Mouse (Mus musculus): ENCODE data around the gene Atg4b.

The Atg4b gene

DNA sequence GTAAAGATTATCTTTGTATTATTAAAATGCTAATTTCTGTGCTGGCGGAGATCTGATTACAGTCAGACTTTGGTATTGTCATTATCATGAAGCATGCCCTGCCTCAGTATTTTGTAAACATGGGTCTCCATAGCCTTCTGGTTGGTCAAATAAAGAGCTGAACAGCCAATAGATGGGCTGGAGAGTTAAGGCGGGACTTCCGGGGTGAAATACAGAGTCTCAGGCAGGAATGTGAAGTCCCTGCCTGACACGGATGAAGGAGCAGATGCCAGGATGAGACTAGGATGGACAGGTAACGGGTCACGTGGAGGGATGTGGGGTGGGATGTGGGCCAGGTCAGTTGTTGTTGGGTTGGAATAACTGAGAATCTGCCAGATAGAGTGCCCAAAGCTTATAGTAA, at the start of gene Atg4b:
Atg4b (plus strand) TSS at position 211 of the 400 bp plus-strand sequence.
- CTCF ChIA-PET: no interaction called here

DNA sequence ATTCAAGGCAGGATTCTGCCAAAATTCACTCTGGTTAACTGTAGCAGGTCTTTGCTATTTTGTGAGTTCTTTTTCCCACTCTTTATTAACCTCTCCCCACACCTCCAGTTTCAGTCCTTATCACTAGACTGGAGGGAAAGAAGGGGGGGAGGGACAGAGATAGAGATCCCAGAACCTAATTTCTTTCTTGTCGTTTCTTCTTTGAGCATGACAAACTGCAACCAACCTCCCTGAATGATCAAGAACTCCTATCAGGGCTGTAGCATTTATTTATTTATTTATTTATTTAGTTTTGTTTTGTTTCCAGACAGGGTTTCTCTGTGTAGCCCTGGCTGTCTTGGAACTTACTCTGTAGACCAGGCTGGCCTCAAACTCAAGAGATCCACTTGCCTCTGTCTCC, 49.2 kb upstream of the Atg4b start:
- CTCF ChIA-PET: no interaction called here

DNA sequence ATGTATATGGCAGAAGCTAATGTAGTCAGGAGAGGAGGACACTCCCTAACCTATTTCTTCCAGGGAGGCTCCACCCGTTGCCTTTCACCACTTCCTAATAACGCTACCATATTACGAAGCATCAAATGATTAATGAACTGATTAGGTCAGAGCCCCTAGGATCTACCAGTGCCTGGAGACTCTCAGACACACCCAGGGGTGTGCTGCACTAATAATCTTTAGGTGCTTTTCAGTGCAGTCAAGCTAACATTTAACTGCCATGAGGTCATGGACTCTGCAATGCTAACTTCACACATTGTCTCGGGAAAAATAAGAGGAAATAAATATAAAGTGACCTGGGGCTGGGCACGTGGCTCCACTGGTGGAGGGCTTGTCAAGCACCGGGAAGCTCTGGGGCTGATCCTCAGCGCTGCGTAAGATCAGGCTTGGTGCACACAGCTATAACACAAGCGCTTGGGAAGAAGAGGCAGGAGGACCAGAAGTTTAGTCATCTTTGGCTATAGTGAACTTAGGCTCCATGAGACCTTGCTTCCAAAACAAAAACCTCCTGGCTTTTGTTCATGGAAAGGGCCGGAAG, 47.7 kb upstream of the Atg4b start:
- CTCF ChIA-PET: no interaction called here

DNA sequence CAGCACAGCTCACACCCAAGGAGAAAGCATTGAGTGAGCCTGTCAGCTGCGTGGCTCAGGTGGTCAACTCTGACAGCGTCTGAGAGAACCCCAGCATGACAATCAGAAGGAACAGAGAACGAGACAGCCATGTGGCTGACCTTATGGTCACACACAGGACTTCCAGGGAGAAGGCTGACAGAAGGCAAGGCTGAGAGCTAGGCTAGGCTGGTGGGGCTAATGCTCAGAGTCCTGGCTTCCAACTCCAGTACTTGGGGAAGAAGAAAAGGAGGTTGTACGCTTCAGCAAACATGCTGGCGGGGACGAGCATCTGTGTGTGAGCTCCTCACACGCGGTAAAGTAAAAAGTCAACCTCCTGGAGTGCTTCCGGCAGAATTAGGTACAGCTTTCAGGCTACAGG, 47.0 kb upstream of the Atg4b start:
- CTCF ChIA-PET: no interaction called here

DNA sequence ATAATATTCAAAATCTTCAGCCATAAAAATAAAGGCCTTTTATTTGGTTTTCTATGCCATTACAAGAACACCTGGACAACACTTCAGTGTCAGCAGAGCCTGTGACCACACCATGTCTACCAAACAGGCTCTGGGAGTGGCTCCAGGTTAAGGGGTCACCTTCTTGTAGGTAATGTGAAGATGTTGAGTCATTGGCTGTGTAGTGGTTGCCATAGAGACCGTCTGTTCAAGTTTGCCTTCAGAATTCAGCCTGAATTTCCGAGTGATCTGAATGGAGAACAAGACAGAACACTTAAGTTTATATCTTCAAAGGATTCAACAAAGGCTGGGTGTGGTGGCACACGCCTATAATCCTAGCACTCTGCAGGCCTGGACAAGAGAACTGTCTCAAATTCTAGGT, 45.9 kb upstream of the Atg4b start:
- CTCF ChIA-PET: no interaction called here

DNA sequence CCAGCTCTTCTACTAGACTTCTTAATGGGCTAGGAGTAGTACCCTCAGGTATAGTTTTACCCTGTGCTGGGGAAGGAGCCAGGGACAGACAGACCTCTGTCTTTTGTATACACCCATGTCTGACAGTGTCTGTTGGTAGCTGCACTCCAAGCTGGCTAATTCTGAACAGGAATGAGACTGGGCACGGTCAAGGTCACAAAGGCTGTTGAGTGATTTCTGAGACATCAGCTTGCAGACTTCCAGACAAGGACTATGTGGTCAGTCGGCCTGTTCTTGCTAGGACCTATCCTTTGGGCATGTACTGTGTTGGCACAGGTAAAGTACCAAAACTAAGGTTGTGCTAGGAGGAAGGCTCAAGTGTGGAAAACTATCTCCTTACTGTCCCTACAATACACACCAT, 35.1 kb upstream of the Atg4b start:
- CTCF ChIA-PET: no interaction called here

DNA sequence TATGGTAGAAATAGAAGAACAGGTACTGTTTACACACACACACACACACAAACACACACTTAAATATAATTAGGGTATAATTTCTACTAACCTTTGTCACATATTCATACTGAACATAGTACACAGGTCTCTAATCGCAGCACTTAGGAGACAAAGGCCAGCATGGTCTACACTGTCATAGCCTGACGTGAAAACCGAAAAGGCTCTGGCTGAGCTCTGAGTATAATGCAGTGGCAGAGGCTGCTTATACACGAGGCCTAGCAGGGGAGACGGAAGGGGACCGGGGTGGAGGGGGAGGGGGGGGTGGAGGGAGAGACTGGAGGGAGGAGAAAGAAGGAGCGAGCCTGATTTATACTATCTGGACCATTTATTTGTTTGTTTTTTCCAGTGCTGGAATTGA, 29.7 kb upstream of the Atg4b start:
- CTCF ChIA-PET: no interaction called here

DNA sequence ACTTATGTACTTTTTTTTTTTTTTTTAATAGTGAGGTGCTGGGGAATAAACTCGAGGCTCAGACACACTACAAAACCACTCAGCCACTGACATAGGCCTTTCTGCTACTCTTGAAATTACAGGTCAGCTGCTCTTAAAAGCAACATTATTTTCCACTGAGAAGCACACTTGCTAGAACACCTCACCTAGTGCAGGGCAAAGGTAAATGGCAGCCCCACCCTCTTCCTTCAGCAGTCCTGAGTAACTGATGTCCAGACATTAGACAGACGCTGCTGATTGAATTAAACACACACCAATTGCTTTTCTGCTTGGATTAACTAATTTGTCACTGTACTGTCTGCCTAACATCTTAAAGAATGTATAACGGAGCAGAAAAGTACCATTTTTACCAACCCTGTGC, 26.7 kb upstream of the Atg4b start:
- CTCF ChIA-PET: no interaction called here

DNA sequence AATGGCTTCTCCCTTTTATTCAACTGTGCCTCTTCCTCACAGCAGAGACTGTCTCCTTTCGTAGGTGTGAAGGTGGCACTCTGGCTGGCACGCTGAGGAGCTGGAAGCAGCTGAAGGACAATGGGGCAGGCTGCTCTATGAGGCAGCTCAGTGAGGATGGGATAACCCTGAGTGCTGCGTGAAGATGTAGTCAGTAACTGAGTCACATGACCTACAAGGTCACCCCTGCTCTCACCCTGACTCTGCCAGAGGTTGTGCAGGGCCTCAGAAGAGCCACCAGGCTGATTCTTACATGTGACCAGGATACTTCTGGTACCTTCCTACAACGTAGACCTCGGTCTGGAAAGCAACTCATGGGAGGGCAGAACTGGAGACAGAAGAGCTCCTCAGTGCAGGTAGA, 25.6 kb upstream of the Atg4b start:
- CTCF ChIA-PET: interaction anchor here (0.6 kb wide), 1 partner anchor 200 kb away, joined by 3 read pairs; no protein-coding TSS in a partner anchor

DNA sequence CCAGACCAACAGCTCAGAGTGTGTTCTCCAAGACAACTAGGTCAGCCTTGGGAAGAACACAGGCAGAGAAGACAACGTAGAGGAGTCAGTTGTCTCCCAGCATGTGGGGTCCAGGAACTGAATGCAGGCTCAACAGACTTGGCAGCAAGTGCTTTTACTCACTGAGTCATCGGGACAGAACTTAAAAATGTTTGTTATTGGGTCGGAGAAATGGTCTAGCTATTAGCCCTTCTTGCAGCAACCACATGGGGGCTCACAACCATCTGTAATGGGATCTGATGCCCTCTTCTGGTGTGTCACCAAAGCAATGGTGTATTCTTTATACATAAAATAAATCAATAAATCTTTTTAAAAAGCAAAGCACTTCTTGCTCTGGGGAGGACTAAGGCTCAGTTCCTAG, 25.2 kb upstream of the Atg4b start:
- CTCF ChIA-PET: interaction anchor here (0.6 kb wide), 1 partner anchor 200 kb away, joined by 3 read pairs; no protein-coding TSS in a partner anchor

DNA sequence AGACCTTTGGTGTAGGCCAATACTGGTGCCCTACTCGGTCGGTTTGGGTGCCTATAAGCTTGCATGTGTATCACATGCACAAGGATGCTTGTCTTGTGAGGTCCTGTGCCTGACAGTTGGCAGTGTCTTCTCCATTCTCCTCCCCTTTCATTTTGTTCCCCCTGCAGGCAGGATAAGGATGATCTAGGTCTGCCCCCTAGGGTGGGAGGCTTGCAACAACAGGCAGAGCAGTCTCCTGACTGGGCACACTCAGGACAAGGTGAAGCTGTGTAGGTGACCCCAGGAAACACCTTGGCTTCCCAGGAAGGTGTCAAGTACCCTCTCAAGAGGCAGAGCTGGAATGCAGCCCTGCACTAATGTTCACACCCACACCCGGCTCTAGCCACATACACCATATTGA, 24.3 kb upstream of the Atg4b start:
- CTCF ChIA-PET: no interaction called here

DNA sequence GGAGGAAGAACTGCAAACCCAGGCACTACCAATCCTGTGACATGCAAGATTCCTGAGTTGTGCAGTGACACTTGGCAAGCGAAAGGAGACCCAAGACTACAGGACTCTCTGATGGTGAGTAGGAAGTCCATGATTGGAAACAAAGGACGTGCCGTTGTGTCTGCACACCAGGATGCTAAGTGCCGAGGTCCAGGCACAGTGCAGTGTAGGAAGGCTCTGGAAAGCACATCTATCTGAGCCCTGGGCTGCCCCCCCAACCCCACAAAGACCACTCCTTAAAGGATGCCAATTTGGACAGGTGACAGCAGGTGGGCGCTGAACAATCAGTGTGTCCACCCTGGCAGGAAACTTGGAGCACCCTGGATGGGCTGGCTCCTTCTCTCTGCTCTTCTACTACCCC, 20.2 kb upstream of the Atg4b start:
- CTCF ChIA-PET: no interaction called here

DNA sequence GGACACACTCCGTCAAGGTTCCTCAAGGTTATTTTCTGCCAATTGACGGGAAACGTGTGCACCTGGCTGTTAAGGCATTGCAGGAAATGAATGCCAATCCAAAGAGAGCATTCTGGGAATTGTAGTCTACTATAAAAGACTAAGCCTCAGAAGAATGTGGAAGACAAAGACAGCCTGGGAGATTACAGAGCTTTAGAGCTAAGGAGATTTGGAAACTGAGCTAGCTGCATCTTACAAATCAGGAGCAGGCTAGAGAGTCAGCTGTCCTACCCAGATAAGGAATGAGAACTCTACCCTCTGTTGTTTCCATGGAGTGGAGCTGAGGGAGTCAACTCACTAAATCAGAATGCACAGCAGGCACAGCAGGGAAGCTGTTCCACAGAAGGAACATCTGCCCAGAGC, 19.4 kb upstream of the Atg4b start:
- CTCF ChIA-PET: no interaction called here

DNA sequence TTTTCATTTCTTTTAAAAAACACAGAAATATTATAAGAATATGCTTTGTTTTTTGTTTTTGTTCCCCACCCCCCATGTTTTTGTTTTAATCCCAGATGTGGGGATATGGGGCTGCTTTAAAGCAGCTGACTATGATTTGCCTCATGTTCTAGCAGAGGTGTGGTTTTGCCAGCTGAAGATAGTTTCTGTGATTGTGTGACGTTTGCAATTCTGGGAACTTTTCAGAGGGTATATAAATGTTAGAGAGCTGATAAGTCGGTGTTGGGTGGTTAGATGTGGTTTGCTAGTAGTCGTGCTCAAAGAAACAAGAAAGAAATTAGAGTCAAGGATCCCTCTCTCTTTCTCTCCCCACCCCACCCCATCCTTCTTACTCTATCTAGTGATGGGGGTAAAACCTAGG, 15.4 kb upstream of the Atg4b start:
- CTCF ChIA-PET: no interaction called here

DNA sequence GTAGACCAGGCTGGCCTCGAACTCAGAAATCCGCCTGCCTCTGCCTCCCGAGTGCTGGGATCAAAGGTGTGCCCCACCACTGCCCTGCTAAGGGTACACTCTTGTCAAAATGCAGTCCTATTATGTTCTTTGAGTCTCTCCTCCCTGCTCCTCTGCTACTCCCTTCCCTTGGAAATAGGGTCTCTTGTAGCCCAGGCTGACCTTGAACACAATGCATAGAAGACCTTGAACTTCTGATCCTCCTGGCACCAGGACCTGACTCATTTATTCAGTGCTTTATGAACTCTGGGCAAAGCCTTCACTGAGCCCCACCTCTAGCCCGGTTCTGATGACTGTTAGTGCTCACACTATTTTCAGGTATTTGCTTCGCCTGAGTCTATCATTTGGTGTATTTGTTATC, 13.6 kb upstream of the Atg4b start:
- CTCF ChIA-PET: no interaction called here

DNA sequence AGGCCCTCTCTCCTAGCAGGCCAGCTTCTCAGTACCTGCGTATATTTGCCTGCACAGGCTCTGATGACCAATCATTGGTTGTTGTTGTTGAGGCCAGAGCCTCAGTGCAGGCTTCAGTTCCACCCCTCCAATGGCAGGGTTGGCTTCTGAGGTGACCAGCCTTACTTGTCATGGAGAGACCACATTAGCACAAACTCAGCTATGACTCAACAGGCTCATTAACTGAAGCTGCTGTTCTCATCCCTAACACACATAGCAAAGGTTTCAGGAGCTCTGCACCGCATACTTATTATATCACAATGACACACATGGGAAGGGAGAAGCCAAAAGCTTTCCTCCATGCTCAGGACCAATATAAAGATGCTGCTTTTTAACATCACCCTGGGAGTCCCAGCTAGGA, 10.6 kb upstream of the Atg4b start:
- CTCF ChIA-PET: no interaction called here

DNA sequence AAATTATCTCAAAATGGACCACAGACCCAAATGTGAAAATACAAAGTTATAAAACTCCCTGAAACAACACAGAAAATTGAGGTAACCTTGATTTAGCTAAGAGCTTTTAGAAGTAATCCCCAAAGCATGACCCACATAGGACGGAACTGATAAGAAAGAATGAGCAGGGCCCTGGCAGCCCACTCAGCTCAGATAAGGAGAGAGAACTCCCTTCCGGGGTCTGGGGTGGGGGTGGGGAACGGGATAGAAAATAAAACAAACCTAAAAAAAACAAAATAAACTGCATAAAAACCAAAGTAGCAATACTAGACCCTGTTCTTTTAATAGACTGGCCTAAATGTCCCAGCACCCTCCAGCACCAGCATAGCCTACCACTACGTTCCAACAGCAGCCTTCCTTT, 9.3 kb upstream of the Atg4b start:
- CTCF ChIA-PET: interaction anchor here (0.6 kb wide), 2 partner anchors 75 to 1576 kb away, joined by 4 to 5 read pairs; no protein-coding TSS in a partner anchor

DNA sequence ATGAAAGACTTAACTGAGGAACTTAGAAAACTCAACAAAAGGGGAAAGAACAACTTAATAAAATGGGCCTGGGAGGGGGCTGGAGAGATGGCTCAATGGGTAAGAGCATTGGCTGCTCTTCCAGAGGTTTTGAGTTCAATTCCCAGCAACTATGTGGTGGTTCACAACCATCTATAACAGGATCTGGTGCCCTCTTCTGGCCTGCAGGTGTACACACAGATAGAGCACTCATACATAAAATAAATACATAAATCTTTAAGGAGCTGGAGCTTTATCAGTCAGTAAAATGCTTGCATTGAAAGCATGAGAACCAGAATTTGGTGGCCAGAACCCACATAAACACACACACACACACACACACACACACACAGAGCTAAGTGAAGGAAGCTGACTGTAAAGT, 8.4 kb upstream of the Atg4b start:
- CTCF ChIA-PET: no interaction called here

DNA sequence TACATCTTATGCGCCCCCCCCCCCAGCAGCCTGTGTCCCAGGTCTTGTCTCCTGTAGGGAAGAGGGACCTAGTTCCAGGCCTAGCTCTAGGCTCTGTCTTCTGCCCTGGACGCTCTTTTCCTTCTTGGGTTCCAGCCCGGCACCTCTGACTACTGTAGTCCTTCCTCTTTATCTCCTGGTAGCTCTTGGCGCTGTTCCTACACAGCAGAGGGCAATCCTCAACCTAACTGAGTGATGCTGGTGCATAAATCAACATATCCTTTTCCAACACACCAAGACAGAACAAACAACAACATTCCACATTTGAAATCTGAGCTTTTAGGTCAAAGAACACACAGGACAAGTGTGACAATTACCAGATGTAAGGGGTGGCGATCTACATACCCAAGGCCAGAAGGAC, 5.1 kb upstream of the Atg4b start:
- CTCF ChIA-PET: no interaction called here

DNA sequence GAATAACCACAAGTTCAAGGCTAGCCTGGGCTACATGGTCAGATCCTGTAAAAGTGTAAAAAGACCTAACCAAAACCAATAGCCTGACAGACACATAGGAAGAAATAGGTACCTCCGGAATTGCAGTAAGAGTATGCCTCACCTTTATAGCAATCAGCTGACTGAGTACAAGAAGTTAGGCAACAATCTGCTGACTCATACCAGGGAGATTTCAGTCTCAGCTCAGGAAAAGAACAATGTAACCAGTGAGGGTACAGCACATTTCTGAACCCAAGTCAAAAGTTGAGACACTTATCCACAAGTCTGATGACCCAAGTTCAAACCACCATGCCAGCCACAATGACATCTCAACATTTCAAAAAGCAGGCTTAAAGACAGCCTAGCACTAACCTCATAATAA, 2.8 kb upstream of the Atg4b start:
- CTCF ChIA-PET: no interaction called here

DNA sequence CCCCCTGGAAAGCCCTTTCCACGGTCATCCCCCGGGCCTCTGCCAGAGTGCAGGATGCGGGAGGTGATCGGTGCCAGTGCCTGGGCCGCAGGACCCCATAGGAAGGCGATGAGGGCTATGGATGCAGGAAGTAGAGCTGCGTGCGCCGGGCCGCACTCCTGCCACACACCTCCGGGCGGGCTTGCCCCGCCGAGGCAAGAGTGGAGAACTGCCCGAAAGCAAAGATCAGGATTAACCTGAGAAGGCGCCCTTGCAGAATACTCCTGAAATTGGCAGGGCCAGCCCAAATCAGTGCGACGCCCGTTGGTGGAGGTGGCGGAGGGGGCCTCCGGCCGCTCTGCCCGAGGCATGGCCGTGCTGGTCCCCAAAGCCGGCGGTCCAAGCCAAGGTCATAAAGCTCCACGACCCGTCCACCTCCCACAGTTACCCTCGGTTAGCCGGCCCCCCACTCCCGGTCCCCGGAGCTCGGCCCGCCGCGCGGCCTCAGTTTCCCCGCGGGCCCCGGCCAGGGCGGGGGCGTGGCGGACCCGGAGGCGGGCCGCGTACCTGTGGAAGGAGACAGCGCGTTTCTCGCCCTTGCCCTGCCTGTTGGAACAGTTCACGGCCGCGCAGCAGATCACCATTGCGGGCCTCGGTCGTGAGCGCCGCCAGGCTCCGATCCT, 2.7 kb downstream of the Atg4b start:
- CTCF ChIA-PET: interaction anchor here (1.0 kb wide), 1 partner anchor 50 kb away, joined by 4 read pairs; the partner anchor contains the start of gene Ing5

DNA sequence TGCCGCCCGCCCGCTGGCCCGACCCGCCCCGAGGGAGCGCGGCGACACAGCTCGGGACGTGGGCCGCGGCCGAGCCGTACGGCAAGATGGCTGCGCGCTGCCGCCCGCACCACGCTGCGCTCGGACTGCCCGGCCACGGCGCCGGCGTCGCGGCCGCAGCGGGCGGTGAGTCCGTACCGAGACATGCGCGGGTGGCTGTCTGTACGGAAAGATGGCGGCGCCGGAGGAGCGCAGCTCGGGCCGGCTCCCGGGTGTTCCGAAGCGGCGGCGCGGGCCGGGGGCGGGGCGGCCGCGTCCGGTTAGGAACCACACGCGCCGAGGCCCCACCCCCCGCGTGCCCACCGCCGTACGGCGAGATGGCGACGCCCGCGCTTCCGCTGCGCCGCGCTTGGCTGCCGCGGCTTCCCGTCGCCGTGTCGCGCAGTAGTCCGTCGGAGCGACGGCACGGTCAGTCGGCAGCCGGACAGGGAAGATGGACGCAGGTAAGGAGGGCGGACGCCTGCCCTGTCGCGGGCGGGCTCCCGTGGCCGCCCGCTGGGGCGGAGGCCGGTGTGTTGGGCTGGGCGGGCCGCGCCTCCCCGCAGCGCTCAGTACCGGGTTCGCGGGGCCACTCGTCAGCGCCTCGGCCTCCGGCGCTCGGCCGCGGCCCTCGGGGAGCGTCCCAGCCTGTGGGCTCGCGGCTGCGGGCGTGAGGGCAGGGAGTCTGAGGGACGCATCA, 3.4 kb downstream of the Atg4b start, which contains the start of gene Thap4:
Thap4 (minus strand) TSS at position 292 of the 718 bp plus-strand sequence.
- CTCF ChIA-PET: no interaction called here

DNA sequence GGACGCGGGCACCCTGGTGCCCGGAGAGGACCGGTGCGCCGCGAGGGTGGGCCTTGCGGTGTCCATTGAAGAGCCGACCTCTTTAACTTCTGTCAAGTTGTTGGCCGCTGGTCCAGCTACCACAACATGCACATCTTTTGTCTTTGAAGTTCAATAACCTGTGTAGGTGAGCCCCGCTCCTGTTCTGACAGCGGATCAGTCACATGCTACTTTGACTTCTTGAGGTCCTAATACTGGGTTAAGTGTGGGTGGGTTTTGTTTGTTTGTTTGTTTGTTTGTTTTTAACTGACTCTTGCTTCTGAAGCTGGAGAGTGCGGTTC, 4.0 kb downstream of the Atg4b start:
- CTCF ChIA-PET: no interaction called here

DNA sequence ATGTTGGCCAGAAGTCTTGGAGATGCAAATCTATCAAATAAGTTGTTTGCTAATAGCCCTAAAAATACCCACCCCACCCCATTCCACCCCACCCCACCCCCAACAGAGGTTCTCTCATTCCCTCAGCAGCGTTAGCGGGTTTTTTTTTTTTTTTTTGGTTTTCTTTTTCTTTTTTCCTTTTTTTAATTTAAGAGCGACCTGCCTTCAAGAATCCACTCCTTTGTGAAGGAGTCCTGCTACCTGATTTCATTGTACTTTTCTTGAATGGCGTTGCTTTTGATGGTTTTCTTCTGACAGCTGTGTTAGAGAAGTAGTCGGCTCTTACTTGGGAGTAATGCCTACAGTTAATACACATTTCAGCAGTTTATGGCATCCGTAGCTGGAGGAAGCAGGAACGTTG, 4.3 kb downstream of the Atg4b start:
- CTCF ChIA-PET: no interaction called here

Measured in spleen, embryonic (tissue).